Mouse (Mus musculus) embryo, embryonic 11 days (tissue): ENCODE measurements at regions not wholly inside any gene's neighbourhood (a gene's known extent, or its start where the extent isn't known, plus 50 kb on each side); places are given as distances from the start of the nearest gene placed in this dataset.

Experiments
- DNase-seq: peaks from one replicate; pipeline ENCODE4 v3.0.0-alpha.2; 2015

- DNase-seq = no peak
These were observed 55.3 kb downstream of the Crygf start for GRCm38 (mm10) chr1:65981665-65982064.

GRCm38 (mm10) chr1:66000398-66000797, 74.1 kb downstream of the Crygf start:
- DNase-seq = peak; percentile 9

DNA sequence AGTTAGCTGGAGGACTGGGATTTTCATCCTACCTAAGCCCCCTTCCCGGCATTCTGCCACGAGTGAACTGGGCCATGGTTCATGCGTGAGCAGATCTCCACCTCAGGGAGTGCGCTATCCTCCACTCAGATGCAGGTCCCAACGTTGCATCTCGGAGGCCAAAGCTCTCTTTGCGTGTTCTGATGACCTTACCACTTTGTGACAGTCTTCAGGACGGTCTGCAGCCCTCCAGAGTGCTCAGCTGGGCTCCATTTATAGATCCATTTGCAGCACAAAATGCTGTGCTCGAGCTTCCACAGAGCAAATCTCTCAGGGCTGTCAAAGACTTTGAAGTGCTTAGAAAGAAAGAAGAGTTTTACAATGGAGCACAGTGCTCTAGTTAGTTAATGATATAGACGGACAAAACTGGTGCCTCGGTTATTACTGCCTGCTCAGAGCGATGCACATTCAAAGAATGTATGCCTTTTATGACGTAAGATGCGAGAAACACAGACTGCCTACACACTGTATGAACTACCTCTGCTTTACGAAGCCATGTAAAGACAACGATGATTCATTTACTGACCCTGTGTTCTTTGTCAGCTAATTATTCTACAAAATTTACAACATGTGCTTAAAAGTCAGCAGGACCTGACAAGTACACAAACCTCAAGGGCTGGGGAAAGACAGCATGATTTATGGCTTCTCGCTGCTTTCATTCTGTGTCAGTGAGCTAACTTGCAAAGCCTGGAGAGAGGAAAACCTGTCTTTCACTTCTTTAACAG, 77.8 kb downstream of the Crygf start:
- peak; percentile 71 for DNase-seq
